In genomic region chr5:3695191-3695590, GRCm38 (mm10) we compare ENCODE assay signal across 26 mouse cellular contexts. TPM values are rescaled to one million over a fixed set of nuclear protein-coding genes. Genes with fewer than 3 reads are reported as not detected.
"Had no signal": no experiment of that assay in that cellular context is flagged by ENCODE, and none has a peak within 500 bp of the region (broad histone marks: within the 10 kb centered on the region; RNA-seq: fewer than 3 reads in every experiment).

No protein-coding gene starts in this region.

- H3K4me2 ChIP-seq: lung, embryonic 14.5 days; midbrain, embryonic 12.5 days; neural tube, embryonic 13.5 days; neural tube, embryonic 15.5 days; stomach, embryonic 15.5 days had no signal

- H3K4me3 ChIP-seq: midbrain, embryonic 10.5 days; midbrain, embryonic 12.5 days; myocyte; neural tube, embryonic 13.5 days; neural tube, embryonic 15.5 days; stomach, embryonic 15.5 days had no signal

- H3K9me3 ChIP-seq: midbrain, embryonic 12.5 days; neural tube, embryonic 15.5 days; stomach, embryonic 15.5 days had no signal

- H3K27me3 ChIP-seq: midbrain, embryonic 12.5 days; neural tube, embryonic 13.5 days; neural tube, embryonic 15.5 days; stomach, embryonic 15.5 days had no signal

- H3K27ac ChIP-seq: midbrain, embryonic 10.5 days; midbrain, embryonic 12.5 days; neural tube, embryonic 13.5 days; neural tube, embryonic 15.5 days; stomach, embryonic 15.5 days; stomach, postnatal 0 days had no signal

- H3K9ac ChIP-seq: lung, embryonic 14.5 days; midbrain, embryonic 12.5 days; neural tube, embryonic 13.5 days; neural tube, embryonic 15.5 days; stomach, embryonic 15.5 days had no signal

- ATAC-seq: midbrain, embryonic 16.5 days had no signal

- DNase-seq: lung, adult 18-20 months; lung, embryonic 14.5 days; lung, postnatal 10 days; lung, postnatal 4 days; midbrain, embryonic 14.5 days; retina, postnatal 1 day; right cerebral cortex, adult 18-20 months; right cerebral cortex, postnatal 25 days; right cerebral cortex, postnatal 4 days; thymus, adult 2 months; thymus, postnatal 25 days; thymus, postnatal 4 days had no signal

- H3K4me1 ChIP-seq: midbrain, embryonic 10.5 days; midbrain, embryonic 12.5 days; neural tube, embryonic 13.5 days; neural tube, embryonic 15.5 days; stomach, embryonic 15.5 days had no signal

RNA-seq across cellular contexts. Expression of gene Tmbim7, which starts 44.2 kb away (rescaled TPM):
- total RNA-seq: megakaryocyte, adult 5-6 weeks had no signal
- polyA plus RNA-seq: liver, embryonic 16.5 days; lung, embryonic 14.5 days; lung, embryonic 16.5 days; midbrain, embryonic 10.5 days; midbrain, embryonic 14.5 days; midbrain, embryonic 16.5 days; myocyte; neural tube, embryonic 11.5 days; neural tube, embryonic 13.5 days; neural tube, embryonic 15.5 days; small intestine, adult 2 months; stomach, embryonic 15.5 days; stomach, postnatal 0 days; thymus, adult 2 months; urinary bladder, adult 2 months had no signal
